Mouse (Mus musculus): ENCODE measurements around the gene Il3ra.

Il3ra gene

DNA sequence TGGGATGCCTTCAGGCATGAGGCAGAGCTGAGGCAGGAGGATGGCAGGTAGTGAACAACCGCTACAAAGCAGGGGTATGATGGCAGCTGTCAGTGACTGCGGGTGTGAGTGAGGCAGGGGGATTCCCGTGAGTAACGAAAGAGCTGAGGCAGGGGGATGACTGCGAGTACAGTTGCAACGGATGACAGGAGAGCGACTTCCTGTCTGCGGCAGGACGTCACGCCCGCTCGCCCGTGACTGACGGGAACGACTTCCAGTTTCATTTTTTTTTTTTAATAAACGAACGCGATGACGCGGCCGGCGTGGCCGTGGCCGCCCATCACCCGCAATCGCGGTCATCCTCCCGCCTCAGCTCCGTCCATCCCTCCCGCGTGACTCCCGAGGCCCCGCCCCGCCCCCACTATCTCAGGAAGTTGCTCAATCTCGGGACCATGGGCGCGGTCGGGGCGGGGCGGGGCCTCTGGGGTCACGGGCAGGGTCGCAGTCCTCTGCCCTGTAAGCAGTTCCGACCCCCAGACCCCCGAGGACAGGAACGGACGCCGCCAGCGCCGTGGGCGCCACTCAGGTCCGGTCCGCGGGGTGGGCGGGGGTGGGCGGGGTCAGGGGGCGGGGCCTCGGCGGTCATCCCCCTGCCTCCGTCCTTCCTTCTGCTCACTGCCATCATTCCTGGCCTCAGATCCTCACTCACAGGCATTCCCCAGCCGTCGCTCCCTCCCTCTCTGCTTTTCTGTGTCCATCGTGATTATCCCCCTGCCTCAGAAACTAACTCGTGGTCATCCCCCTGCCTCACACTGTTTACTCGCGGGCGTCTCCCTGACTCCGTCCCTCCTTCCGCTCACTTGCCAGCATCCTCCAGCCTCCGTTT is at the start of gene Il3ra:
Gene Il3ra, plus strand, starts transcription at position 328 of the 865 bp plus-strand sequence.
- peak; percentile 79 for DNase-seq

DNA sequence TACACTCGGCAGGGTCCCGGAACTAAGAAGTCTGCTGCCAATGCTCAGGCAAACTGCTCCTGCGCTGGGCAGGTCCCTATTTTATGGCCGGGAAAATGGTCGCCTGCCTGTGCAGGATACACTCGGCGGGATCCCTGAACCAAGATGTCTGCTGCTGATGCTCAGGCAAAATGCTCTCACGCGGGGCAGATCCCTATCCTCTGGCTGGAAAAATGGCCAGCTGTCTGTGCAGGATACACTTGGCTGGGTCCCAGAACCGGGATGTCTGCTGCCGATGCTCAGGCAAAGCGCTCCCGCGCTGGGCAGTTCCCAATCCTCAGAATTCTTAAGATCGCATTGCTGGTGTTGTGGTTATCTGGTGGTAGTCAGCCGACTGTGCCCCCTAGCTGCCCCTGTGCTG is 37.1 kb upstream of the Il3ra start:
- no peak for DNase-seq

GRCm38 (mm10) chr14:14309416-14309815 is 36.7 kb upstream of the Il3ra start:
- no peak for DNase-seq

- no peak for DNase-seq
These were observed 23.5 kb upstream of the Il3ra start, which contains the start of gene Olfr31 for GRCm38 (mm10) chr14:14322528-14322927. Gene Olfr31, plus strand, starts transcription at chr14:14322828.

- DNase-seq = peak; percentile 96
These were observed 783 bp upstream of the Il3ra start for GRCm38 (mm10) chr14:14345113-14345871.

DNA sequence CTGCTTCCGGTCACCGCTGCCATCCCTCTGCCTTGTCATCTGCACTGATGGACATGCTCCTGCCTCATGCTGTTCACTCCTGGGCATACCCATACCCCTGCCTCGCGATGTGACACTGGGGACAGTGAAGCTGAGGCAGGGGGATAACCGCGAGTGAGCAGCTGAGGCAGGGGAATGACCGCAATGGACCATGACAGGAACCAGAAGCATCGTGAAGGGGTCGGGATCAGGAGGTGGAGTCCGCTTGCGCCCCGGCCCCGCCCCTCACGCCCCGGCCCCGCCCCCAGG is 682 bp downstream of the Il3ra start:
- no peak for DNase-seq

- DNase-seq = peak; percentile 56
These were observed 1.2 kb downstream of the Il3ra start for GRCm38 (mm10) chr14:14347151-14347835.

GRCm38 (mm10) chr14:14347836-14348621 is 2.0 kb downstream of the Il3ra start:
- DNase-seq = peak; percentile 56

- peak; percentile 26 for DNase-seq
These were observed 2.8 kb downstream of the Il3ra start for GRCm38 (mm10) chr14:14348674-14349401.

GRCm38 (mm10) chr14:14349485-14350262 is 3.6 kb downstream of the Il3ra start:
- DNase-seq = peak; percentile 24

DNA sequence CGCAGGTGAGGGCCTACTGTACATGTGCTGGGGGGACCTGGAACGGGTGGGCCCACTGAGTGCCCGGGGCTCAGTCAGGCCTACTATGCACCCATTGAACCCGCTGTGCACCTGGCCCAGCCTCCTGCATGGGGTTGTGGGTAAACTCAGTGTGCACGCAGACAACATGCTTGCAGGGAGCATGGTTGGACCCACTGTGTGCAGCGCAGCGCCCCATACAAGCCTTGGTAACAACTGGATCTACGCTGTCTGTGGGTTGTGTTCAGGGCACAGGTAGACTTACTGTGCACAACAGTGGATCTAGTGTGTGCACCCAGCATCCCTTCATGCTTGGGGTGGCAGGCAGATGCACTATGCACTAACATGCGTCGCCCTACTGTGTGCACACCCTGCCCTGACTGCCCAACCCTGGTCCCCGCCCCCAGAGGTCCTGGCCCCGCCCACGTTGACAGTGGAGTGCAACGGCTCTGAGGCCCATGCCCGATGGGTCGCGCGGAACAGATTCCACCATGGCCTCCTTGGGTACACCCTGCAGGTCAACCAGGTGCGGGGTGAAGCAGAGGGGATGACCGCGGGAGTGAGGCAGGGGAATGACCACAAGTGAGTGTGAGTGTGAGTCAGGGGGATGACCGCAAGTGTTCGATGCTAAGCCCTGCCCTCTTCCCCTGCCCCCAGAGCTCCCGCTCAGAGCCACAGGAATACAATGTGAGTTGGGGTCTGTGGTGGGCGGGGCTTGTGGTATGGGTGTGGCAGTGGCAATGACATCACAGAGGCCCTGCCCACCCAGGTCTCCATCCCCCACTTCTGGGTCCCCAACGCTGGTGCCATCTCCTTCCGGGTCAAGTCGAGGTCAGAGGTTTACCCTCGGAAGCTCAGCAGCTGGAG is 4.4 kb downstream of the Il3ra start:
- DNase-seq = peak; percentile 27

DNA sequence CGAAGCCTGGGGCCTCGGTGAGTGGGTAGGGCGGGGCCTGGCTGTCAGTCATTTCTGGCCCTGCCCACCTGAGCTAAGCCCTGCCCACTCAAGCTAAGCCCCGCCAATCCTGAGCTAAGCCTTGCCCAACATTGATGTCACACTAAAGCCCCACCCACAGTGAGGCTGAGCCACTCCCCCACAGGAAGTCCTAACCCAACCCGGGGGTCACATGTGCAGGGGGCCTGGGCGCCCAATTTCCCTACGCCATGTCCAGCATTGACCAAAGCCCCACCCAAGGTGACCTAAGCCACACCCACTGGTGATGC is 5.0 kb downstream of the Il3ra start:
- DNase-seq = peak; percentile 13

GRCm38 (mm10) chr14:14351721-14352590 is 5.9 kb downstream of the Il3ra start:
- DNase-seq = peak; percentile 18

DNA sequence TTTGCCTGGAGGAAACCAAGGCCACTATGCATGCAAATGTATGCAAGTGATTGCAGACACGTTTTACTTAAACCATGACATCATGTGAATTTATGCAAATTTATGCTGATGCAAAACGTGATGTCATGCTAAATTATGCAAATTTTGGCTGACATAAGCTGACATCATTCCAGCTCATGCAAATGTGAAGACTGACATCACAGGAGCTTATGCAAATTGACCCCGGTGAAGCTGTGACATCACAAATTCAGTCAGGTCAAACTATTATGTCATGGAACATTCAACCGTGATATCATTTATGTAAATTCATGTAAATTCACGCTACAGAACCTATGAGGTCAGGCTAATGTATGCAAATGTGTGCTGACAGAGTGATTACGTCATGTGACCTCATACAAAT is 6.5 kb downstream of the Il3ra start:
- no peak for DNase-seq

GRCm38 (mm10) chr14:14353081-14353732 is 7.1 kb downstream of the Il3ra start:
- DNase-seq = no peak

- DNase-seq = no peak
These were observed 7.8 kb downstream of the Il3ra start for GRCm38 (mm10) chr14:14353740-14354510.

GRCm38 (mm10) chr14:14354511-14355359 is 8.7 kb downstream of the Il3ra start:
- DNase-seq = no peak

Data from thymus, postnatal 14 days (tissue).